Mouse (Mus musculus): ENCODE results near the gene Bex3. TPM values are rescaled to one million over a fixed set of nuclear protein-coding genes. Genes with fewer than 3 reads are reported as not detected.

Bex3 gene
- total RNA-seq, 2 experiments from 2014 or later: 315 to 358 TPM

DNA sequence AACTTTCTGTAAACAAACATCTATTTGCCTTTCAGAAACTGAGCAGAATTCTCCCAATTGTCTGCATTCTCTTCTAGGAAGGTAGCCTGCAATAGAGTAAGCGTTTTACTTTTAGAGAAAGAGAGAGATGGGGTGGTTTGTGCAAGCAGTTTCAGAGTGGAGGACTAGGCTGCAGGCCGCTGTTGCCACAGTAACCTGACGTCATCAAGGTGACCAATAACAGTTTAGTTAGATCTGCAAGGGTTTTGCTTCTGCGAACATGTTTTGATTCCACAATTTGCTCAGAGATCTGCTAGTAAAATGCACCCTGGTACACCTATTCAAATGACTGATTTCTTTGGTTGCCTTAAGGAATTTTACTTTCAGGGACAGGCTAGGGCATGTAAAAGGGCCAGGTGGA is 43.2 kb downstream of the Bex3 start:
- DNase-seq: peak; percentile 3
- intact Hi-C loops (cut with DNase I): no loop called here

- intact Hi-C loops (cut with DNase I): no loop called here
- DNase-seq: peak; percentile 5
These were observed 43.9 kb downstream of the Bex3 start for GRCm38 (mm10) chrX:136313792-136314564.

GRCm38 (mm10) chrX:136319953-136320352 is 49.9 kb downstream of the Bex3 start:
- no peak for DNase-seq
- intact Hi-C loops (cut with DNase I): no loop called here

Other genes with a start within 250 kb of the Bex3 start
- gene Arxes1, start 236.9 kb upstream of the Bex3 start, total RNA-seq (2021): 10 to 100 TPM; 85.5 to 86.7 TPM
- 100 to 1,000 TPM; 345 to 394 TPM for gene Bex2, start 202.0 kb upstream of the Bex3 start, total RNA-seq (2021)
- gene Nxf3, start 185.0 kb upstream of the Bex3 start, total RNA-seq (2021): under 1 TPM in 1 of 2 experiments, not detected in 1; 0.12 TPM
- 10 to 100 TPM; 92.2 to 92.6 TPM for gene Bex4, start 131.3 kb upstream of the Bex3 start, total RNA-seq (2021)
- 10 to 100 TPM; 41.2 to 52.0 TPM for gene Tceal8, start 97.9 kb upstream of the Bex3 start, total RNA-seq (2021)
- gene Tceal5, start 66.4 kb upstream of the Bex3 start, total RNA-seq (2021): 10 to 100 TPM; 59.5 to 65.6 TPM
- 1 to 10 TPM; 5.8 to 7.0 TPM for gene Tceal7, start 55.5 kb upstream of the Bex3 start, total RNA-seq (2021)
- gene Bex1, start 54.7 kb upstream of the Bex3 start, total RNA-seq (2021): 100 to 1,000 TPM; 195 to 200 TPM
- 100 to 1,000 TPM; 129 to 130 TPM for gene Tceal9, start 25.2 kb upstream of the Bex3 start, total RNA-seq (2021)
- under 1 TPM in 1 of 2 experiments, not detected in 1; 0.34 TPM for gene Kir3dl1, start 247.7 kb downstream of the Bex3 start, total RNA-seq (2021)